Mouse (Mus musculus) cortical plate, adult 2 months (tissue): ENCODE measurements around the gene Olfr20.

Experiments used
- CTCF ChIP-seq: fragments of 200-500 bp; IDR thresholded peaks from 2 replicates; pipeline ENCODE4 v1.5.1; 2011; ENCODE audit warnings: mild to moderate bottlenecking, control low read depth, low read length; ENCODE audit not compliant: insufficient read depth; ENCODE audit errors: extremely low read depth
- POLR2A ChIP-seq: fragments of 200-500 bp; IDR thresholded peaks from 2 replicates; pipeline ENCODE4 v1.6.1; 2011; ENCODE audit warnings: mild to moderate bottlenecking, low read length, control low read depth; ENCODE audit not compliant: insufficient read depth; ENCODE audit errors: extremely low read depth

DNA sequence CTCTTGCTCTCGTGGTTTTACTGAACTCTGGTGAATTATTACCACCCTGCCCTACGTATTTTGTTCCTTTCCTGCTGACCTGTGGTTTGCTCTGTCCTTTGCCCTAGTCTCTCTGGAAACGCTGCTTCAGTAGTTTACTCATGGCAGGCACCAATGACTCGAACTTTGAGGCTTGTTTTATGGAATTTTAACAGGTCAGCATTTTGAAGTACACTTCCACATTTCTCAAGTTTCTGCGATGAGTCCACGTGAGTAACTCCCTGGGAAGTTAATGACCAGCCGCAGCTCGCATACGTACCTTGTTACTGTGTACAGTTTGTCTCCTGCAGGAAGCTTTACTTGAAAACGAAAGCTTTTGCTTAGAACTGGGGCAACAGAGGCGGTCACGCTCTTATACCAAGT is 24.1 kb upstream of the Olfr20 start:
- no peak for TF ChIP-seq CTCF
- TF ChIP-seq POLR2A: no peak
